Mouse (Mus musculus) neural tube, embryonic 14.5 days (tissue): ENCODE measurements around the gene Prom1. TPM values are rescaled to one million over a fixed set of nuclear protein-coding genes. Genes with fewer than 3 reads are reported as not detected.

Source experiments
- ATAC-seq: fragments of 200-750 bp; cut with Nextera tagmentation; 2 replicates; pipeline ENCODE4 v1.8.0; 2017; ENCODE audit warnings: low read depth, mild to moderate bottlenecking, moderate TSS enrichment, moderate library complexity
- H3K27ac ChIP-seq: fragments of 300-500 bp; sonication (generic); 2 replicates; pipeline ENCODE4 v1.5.1; 2014; ENCODE audit warnings: low read depth, mild to moderate bottlenecking, control low read depth, low read length, moderate library complexity, mixed read lengths
- H3K27me3 ChIP-seq: fragments of 300-500 bp; sonication (generic); 2 replicates; pipeline ENCODE4 v1.6.1; 2014; ENCODE audit warnings: low read length; ENCODE audit not compliant: control insufficient read depth, insufficient read depth
- H3K36me3 ChIP-seq: fragments of 300-500 bp; sonication (generic); 2 replicates; pipeline ENCODE4 v1.6.1; 2014; ENCODE audit warnings: low read length, mixed read lengths; ENCODE audit not compliant: control insufficient read depth, insufficient read depth
- H3K4me1 ChIP-seq: fragments of 300-500 bp; sonication (generic); 2 replicates; pipeline ENCODE4 v1.6.1; 2014; ENCODE audit warnings: low read length; ENCODE audit not compliant: control insufficient read depth, insufficient read depth
- H3K4me2 ChIP-seq: fragments of 300-500 bp; sonication (generic); 2 replicates; pipeline ENCODE4 v1.6.1; 2014; ENCODE audit warnings: mild to moderate bottlenecking, low read depth, low read length, control low read depth
- H3K4me3 ChIP-seq: fragments of 300-500 bp; sonication (generic); 2 replicates; pipeline ENCODE4 v1.5.1; 2014; ENCODE audit warnings: low read depth, low read length, control low read depth, mixed read lengths
- H3K9ac ChIP-seq: fragments of 300-500 bp; sonication (generic); replicated peaks from 2 replicates; pipeline ENCODE4 v1.6.1; 2014; ENCODE audit warnings: low read depth, mild to moderate bottlenecking, control low read depth, low read length, mixed read lengths
- H3K9me3 ChIP-seq: fragments of 300-500 bp; sonication (generic); 2 replicates; pipeline ENCODE4 v1.6.1; 2016; ENCODE audit warnings: low read length; ENCODE audit not compliant: control insufficient read depth
- WGBS: fragments of 180-500 bp; shearing (Covaris S2); extraction: QIAGEN DNeasy Blood & Tissue Kit; methylation state at CpG from one replicate; pipeline ENCODE4 v1.1.7; 2014; 5-methylcytosine and 5-hydroxymethylcytosine counted together
- polyA plus RNA-seq: library from polyadenylated mRNA; unstranded; fragments of >200 nt; fragmentation: Nextera tagmentation; extraction: Ambion mirVana; gene quantifications from 2 replicates; pipeline ENCODE4 v1.2.1, GENCODE M21; 2014

Gene Prom1
- polyA plus RNA-seq, 1 experiment from 2014 or later = 30.2 TPM

DNA sequence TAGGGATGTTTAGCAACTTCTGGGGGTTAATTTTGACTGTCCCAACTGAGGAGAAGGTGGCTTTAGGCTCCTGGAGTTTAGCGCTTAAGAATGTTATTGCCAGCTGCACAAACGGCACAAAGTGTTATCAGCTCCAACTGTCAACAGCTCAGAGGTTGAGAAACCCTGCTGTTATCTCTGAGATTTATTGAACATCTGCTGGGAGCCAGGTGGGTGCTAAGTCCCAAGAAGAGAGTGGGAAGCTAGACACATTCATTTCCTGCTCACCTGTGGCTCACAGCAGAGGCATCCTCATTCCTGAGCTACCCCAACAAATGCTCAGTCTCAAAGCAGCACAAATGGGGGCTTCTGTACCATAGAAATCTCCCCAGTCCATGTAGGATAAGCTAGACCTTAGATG lies 130.7 kb downstream of the Prom1 start:
- no peaks in the 10 kb centered on the region for H3K9me3 ChIP-seq
- no peak overlapping the region for H3K4me2 ChIP-seq
- no peak for ATAC-seq
- no peaks in the 10 kb centered on the region for H3K4me1 ChIP-seq
- H3K27ac ChIP-seq = no peak overlapping the region
- H3K4me3 ChIP-seq = no peak overlapping the region
- H3K9ac ChIP-seq = no peak overlapping the region
- WGBS = 77% methylated on average over 2 of the region's 2 CpGs
- no peaks in the 10 kb centered on the region for H3K36me3 ChIP-seq
- no peaks in the 10 kb centered on the region for H3K27me3 ChIP-seq

DNA sequence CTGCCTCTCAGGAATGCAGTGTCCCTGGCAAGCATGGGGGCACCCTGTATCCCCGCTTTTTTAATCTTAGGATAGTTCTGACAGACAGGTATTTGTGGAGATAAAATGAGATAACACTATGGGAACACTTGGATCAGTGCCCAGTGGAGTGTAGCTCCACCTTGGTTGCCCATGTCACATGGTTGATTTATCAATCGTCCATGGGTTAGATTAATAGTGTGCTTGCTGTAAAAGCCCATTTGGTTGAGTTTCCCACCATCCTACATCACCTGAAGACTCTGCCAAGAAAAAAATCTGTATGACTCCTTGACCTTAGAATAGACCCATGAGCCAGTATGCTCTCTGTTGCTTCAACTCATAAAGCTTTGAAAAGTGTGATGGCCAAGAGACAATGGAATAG lies 131.3 kb downstream of the Prom1 start:
- Histone ChIP-seq H3K36me3 (no peaks in the 10 kb centered on the region), H3K27ac (no peak overlapping the region), H3K9ac (no peak overlapping the region), H3K4me2 (no peak overlapping the region), H3K4me3 (no peak overlapping the region), H3K27me3 (no peaks in the 10 kb centered on the region), H3K9me3 (no peaks in the 10 kb centered on the region), H3K4me1 (no peaks in the 10 kb centered on the region)
- 86% methylated on average over 2 of the region's 2 CpGs for WGBS
- no peak for ATAC-seq

DNA sequence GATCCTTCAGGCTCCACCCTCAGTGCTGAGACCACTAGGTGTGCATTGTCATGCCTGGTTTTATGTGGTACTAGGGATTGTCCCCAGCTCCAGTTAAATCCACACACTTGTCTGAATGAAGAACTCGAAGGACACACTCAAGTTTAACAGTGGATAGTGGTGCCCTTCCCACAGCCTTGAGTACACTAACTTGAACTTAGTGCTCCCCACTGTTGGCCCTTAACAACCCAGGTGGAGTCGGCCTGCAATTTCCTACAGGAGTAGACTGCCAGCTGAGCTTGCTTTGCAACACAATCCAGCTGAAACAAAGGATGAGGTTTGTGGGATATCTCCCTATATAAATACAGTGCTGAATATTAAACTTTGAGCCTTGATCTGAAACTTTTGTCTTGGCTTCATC lies 133.2 kb downstream of the Prom1 start:
- ATAC-seq = no peak
- Histone ChIP-seq H3K4me3 (no peak overlapping the region), H3K27me3 (no peaks in the 10 kb centered on the region), H3K4me1 (no peaks in the 10 kb centered on the region), H3K27ac (no peak overlapping the region), H3K4me2 (no peak overlapping the region), H3K9ac (no peak overlapping the region), H3K36me3 (no peaks in the 10 kb centered on the region), H3K9me3 (no peaks in the 10 kb centered on the region)
- WGBS = 55% methylated on average over 2 of the region's 2 CpGs

GRCm38 (mm10) chr5:43961056-43961455 lies 140.8 kb downstream of the Prom1 start:
- Histone ChIP-seq H3K9me3 (no peaks in the 10 kb centered on the region), H3K36me3 (no peaks in the 10 kb centered on the region), H3K27me3 (no peaks in the 10 kb centered on the region), H3K4me1 (no peaks in the 10 kb centered on the region), H3K27ac (no peak overlapping the region), H3K9ac (no peak overlapping the region), H3K4me3 (no peak overlapping the region), H3K4me2 (no peak overlapping the region)
- 93% methylated on average over 3 of the region's 3 CpGs for WGBS
- ATAC-seq = no peak

DNA sequence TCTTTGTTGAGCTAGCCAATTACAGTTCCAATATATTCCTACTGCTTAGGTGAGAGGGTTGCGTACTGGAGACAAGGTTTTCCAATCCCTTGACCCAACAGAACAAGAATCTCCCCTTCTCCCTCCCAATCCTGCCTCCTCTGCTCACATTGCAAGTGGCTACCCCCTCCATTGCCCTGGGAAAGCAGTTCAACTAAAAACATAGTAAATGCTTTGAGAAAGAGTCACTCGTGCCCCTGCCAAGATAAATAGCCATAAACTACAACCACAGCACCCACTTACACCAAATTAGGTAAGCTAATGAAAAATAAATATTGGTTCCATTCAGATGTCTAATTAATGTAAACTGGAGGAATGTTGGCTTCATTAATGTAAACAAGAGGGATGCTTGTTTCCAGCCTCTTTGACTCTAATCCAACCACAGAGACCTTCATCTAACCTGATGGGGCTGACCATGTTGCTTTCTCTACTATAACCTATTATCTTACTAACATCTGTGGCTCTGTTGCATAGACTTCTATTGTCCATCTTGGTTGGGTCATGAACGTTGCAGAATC lies 141.9 kb downstream of the Prom1 start:
- no peak for ATAC-seq
- 84% methylated on average over 3 of the region's 3 CpGs for WGBS

GRCm38 (mm10) chr5:43953241-43953640 lies 148.6 kb downstream of the Prom1 start:
- H3K27ac ChIP-seq = no peak overlapping the region
- H3K36me3 ChIP-seq = no peaks in the 10 kb centered on the region
- H3K9me3 ChIP-seq = no peaks in the 10 kb centered on the region
- 85% methylated on average over 1 of the region's 1 CpGs for WGBS
- no peaks in the 10 kb centered on the region for H3K4me1 ChIP-seq
- no peak for ATAC-seq
- no peak overlapping the region for H3K9ac ChIP-seq
- no peak overlapping the region for H3K4me2 ChIP-seq
- H3K27me3 ChIP-seq = no peaks in the 10 kb centered on the region
- H3K4me3 ChIP-seq = no peak overlapping the region

More for the DNA sequence above, 141.9 kb downstream of the Prom1 start:
- H3K9me3 ChIP-seq = no peaks in the 10 kb centered on the region
- H3K36me3 ChIP-seq = no peaks in the 10 kb centered on the region
- no peak overlapping the region for H3K27ac ChIP-seq
- H3K4me2 ChIP-seq = no peak overlapping the region
- H3K27me3 ChIP-seq = no peaks in the 10 kb centered on the region
- H3K4me1 ChIP-seq = no peaks in the 10 kb centered on the region
- no peak overlapping the region for H3K4me3 ChIP-seq
- H3K9ac ChIP-seq = no peak overlapping the region

- Histone ChIP-seq H3K9me3 (no peaks in the 10 kb centered on the region), H3K4me3 (no peak overlapping the region), H3K36me3 (no peaks in the 10 kb centered on the region), H3K9ac (no peak overlapping the region), H3K27me3 (no peaks in the 10 kb centered on the region), H3K4me2 (peak overlapping the region; percentile 64), H3K27ac (no peak overlapping the region), H3K4me1 (no peaks in the 10 kb centered on the region)
- WGBS = 6% methylated on average over 8 of the region's 8 CpGs
- peak; percentile 52; the same call in 1 of the 2 replicates for ATAC-seq
Observed at GRCm38 (mm10) chr5:43948748-43949275, 153.0 kb downstream of the Prom1 start.

- peak; percentile 87 for ATAC-seq
- Histone ChIP-seq H3K27me3 (no peaks in the 10 kb centered on the region), H3K4me1 (no peaks in the 10 kb centered on the region), H3K4me2 (peak overlapping the region; percentile 64), H3K4me3 (peak overlapping the region; percentile 26), H3K36me3 (no peaks in the 10 kb centered on the region), H3K27ac (no peak overlapping the region), H3K9me3 (no peaks in the 10 kb centered on the region), H3K9ac (no peak overlapping the region)
- 5% methylated on average over 27 of the region's 27 CpGs for WGBS
Observed at GRCm38 (mm10) chr5:43948111-43948743, 153.6 kb downstream of the Prom1 start.

DNA sequence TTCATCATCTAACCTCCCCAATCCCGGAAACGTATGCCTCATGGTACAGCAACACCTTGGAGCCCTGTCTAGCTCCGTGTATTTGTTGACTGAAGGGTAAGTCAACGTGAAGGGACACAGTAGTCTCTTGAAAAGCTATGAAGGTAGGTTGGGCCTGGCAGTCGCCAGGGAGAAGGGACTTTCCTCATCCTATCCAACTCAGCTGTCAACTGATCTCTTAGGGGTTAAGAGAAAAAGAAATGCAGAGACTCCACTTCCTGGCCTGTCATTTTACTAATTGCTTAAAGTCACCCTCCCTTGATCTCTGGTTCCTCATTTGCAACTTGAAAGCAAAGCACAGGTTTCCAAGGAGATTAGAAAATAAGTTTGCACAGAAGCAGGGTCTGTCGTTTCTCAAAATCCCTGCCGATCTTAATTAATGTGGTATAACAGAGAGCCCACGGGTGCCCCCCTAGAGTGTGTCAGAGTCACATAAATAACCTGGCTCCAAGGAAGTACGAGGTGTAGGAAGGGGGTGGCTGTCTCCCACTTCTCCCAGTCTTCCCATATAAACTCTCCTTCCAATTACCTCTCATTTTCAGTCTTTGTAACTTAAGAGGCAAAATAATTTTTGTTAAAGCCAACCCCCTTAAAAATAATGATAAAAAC lies 154.4 kb downstream of the Prom1 start:
- Histone ChIP-seq H3K9me3 (no peaks in the 10 kb centered on the region), H3K4me1 (no peaks in the 10 kb centered on the region), H3K27ac (no peak overlapping the region), H3K9ac (no peak overlapping the region), H3K27me3 (no peaks in the 10 kb centered on the region), H3K36me3 (no peaks in the 10 kb centered on the region), H3K4me3 (peak overlapping the region; percentile 26; the same call in 1 of the 2 replicates), H3K4me2 (peak overlapping the region; percentile 64)
- 34% methylated on average over 9 of the region's 9 CpGs for WGBS
- ATAC-seq = no peak
